Mouse (Mus musculus): ENCODE results near the gene S100pbp. TPM values are rescaled to one million over a fixed set of nuclear protein-coding genes. Genes with fewer than 3 reads are reported as not detected.

S100pbp gene
- polyA plus RNA-seq, 1 experiment from 2014 or later = 10.8 TPM

- no peak for ATAC-seq (replicated peaks; ENCODE audit: insufficient number of reproducible peaks, insufficient read depth, low FRiP score, low read depth)
- peaks cover 91% of the 10 kb centered on the region for H3K27me3 ChIP-seq
Observed at GRCm38 (mm10) chr4:129227985-129228381, 38.5 kb upstream of the S100pbp start.

GRCm38 (mm10) chr4:129227170-129227984 lies 37.9 kb upstream of the S100pbp start:
- no peaks in the 10 kb centered on the region for H3K36me3 ChIP-seq
- ATAC-seq (replicated peaks; ENCODE audit: insufficient number of reproducible peaks, insufficient read depth, low FRiP score, low read depth) = no peak

More at GRCm38 (mm10) chr4:129227985-129228381, 38.5 kb upstream of the S100pbp start:
- Histone ChIP-seq H3K9me3 (replicated peaks) (no peaks in the 10 kb centered on the region), H3K36me3 (no peaks in the 10 kb centered on the region), H3K9ac (no peak overlapping the region), H3K27ac (no peak overlapping the region), H3K4me1 (replicated peaks) (peaks cover 43% of the 10 kb centered on the region), H3K4me3 (peak overlapping the region; percentile 29), H3K4me2 (peak overlapping the region; percentile 54)
- 32% methylated on average over 8 of the region's 8 CpGs for WGBS

GRCm38 (mm10) chr4:129226441-129226963 lies 37.0 kb upstream of the S100pbp start:
- peaks cover 42% of the 10 kb centered on the region for H3K4me1 ChIP-seq (replicated peaks)

More at GRCm38 (mm10) chr4:129227170-129227984, 37.9 kb upstream of the S100pbp start:
- peaks cover 91% of the 10 kb centered on the region for H3K27me3 ChIP-seq
- H3K9me3 ChIP-seq (replicated peaks) = no peaks in the 10 kb centered on the region
- peak overlapping the region; percentile 29 for H3K9ac ChIP-seq
- peak overlapping the region; percentile 29 for H3K4me3 ChIP-seq
- no peak overlapping the region for H3K27ac ChIP-seq
- H3K4me1 ChIP-seq (replicated peaks) = peaks cover 45% of the 10 kb centered on the region
- 16% methylated on average over 22 of the region's 22 CpGs for WGBS
- H3K4me2 ChIP-seq = peak overlapping the region; percentile 54

GRCm38 (mm10) chr4:129225315-129225714 lies 35.8 kb upstream of the S100pbp start:
- Histone ChIP-seq H3K4me3 (no peak overlapping the region), H3K4me1 (replicated peaks) (peaks cover 42% of the 10 kb centered on the region), H3K4me2 (no peak overlapping the region), H3K27me3 (peaks cover 86% of the 10 kb centered on the region), H3K9me3 (replicated peaks) (no peaks in the 10 kb centered on the region), H3K27ac (no peak overlapping the region), H3K9ac (no peak overlapping the region), H3K36me3 (no peaks in the 10 kb centered on the region)
- no peak for ATAC-seq (replicated peaks; ENCODE audit: insufficient number of reproducible peaks, insufficient read depth, low FRiP score, low read depth)
- WGBS = 93% methylated on average over 12 of the region's 12 CpGs

More at GRCm38 (mm10) chr4:129226441-129226963, 37.0 kb upstream of the S100pbp start:
- Histone ChIP-seq H3K9ac (no peak overlapping the region), H3K4me3 (no peak overlapping the region), H3K4me2 (0 out of 2 replicates have a peak overlapping the region, but pooled peaks have one; percentile 14), H3K27ac (no peak overlapping the region), H3K9me3 (replicated peaks) (no peaks in the 10 kb centered on the region), H3K36me3 (no peaks in the 10 kb centered on the region), H3K27me3 (peaks cover 91% of the 10 kb centered on the region)
- no peak; the same call in 1 of the 2 replicates for ATAC-seq (replicated peaks; ENCODE audit: insufficient number of reproducible peaks, insufficient read depth, low FRiP score, low read depth)
- WGBS = 26% methylated on average over 5 of the region's 5 CpGs

- ATAC-seq (replicated peaks; ENCODE audit: insufficient number of reproducible peaks, insufficient read depth, low FRiP score, low read depth) = no peak
- 31% methylated on average over 55 of the region's 55 CpGs for WGBS
- H3K9me3 ChIP-seq (replicated peaks) = no peaks in the 10 kb centered on the region
- H3K4me2 ChIP-seq = peak overlapping the region; percentile 78
- peak overlapping the region; percentile 46 for H3K4me3 ChIP-seq
- peak overlapping the region; percentile 29 for H3K9ac ChIP-seq
- H3K27ac ChIP-seq = no peak overlapping the region
- peaks cover 42% of the 10 kb centered on the region for H3K4me1 ChIP-seq (replicated peaks)
- peaks cover 71% of the 10 kb centered on the region for H3K27me3 ChIP-seq
- peaks cover 7% of the 10 kb centered on the region for H3K36me3 ChIP-seq
Observed at GRCm38 (mm10) chr4:129223421-129224281, 34.1 kb upstream of the S100pbp start.

- 49% methylated on average over 31 of the region's 31 CpGs for WGBS
- Histone ChIP-seq H3K4me1 (replicated peaks) (peaks cover 31% of the 10 kb centered on the region), H3K27me3 (peaks cover 58% of the 10 kb centered on the region), H3K36me3 (peaks cover 21% of the 10 kb centered on the region), H3K9me3 (replicated peaks) (no peaks in the 10 kb centered on the region), H3K4me2 (no peak overlapping the region), H3K27ac (no peak overlapping the region), H3K9ac (no peak overlapping the region), H3K4me3 (no peak overlapping the region)
- ATAC-seq (replicated peaks; ENCODE audit: insufficient number of reproducible peaks, insufficient read depth, low FRiP score, low read depth) = no peak
Observed at GRCm38 (mm10) chr4:129222019-129222925, 32.7 kb upstream of the S100pbp start.

- H3K4me1 ChIP-seq (replicated peaks) = peaks cover 22% of the 10 kb centered on the region
- 61% methylated on average over 23 of the region's 23 CpGs for WGBS
- H3K36me3 ChIP-seq = peaks cover 30% of the 10 kb centered on the region
- peaks cover 54% of the 10 kb centered on the region for H3K27me3 ChIP-seq
- H3K9me3 ChIP-seq (replicated peaks) = no peaks in the 10 kb centered on the region
- ATAC-seq (replicated peaks; ENCODE audit: insufficient number of reproducible peaks, insufficient read depth, low FRiP score, low read depth) = no peak
- H3K27ac ChIP-seq = no peak overlapping the region
- H3K9ac ChIP-seq = no peak overlapping the region
- H3K4me3 ChIP-seq = no peak overlapping the region
- no peak overlapping the region for H3K4me2 ChIP-seq
Observed at GRCm38 (mm10) chr4:129221097-129222010, 31.8 kb upstream of the S100pbp start.

- Histone ChIP-seq H3K36me3 (peaks cover 36% of the 10 kb centered on the region), H3K9ac (no peak overlapping the region), H3K9me3 (replicated peaks) (no peaks in the 10 kb centered on the region), H3K4me1 (replicated peaks) (peaks cover 19% of the 10 kb centered on the region), H3K27ac (no peak overlapping the region), H3K27me3 (peaks cover 46% of the 10 kb centered on the region), H3K4me2 (no peak overlapping the region), H3K4me3 (no peak overlapping the region)
- ATAC-seq (replicated peaks; ENCODE audit: insufficient number of reproducible peaks, insufficient read depth, low FRiP score, low read depth) = no peak
- WGBS = 67% methylated on average over 7 of the region's 7 CpGs
Observed at GRCm38 (mm10) chr4:129220376-129221089, 31.0 kb upstream of the S100pbp start.

- H3K9me3 ChIP-seq (replicated peaks) = no peaks in the 10 kb centered on the region
- no peak for ATAC-seq (replicated peaks; ENCODE audit: insufficient number of reproducible peaks, insufficient read depth, low FRiP score, low read depth)
- no peak overlapping the region for H3K4me2 ChIP-seq
- no peak overlapping the region for H3K9ac ChIP-seq
- WGBS = 83% methylated on average over 10 of the region's 10 CpGs
- H3K4me1 ChIP-seq (replicated peaks) = peaks cover 18% of the 10 kb centered on the region
- no peak overlapping the region for H3K4me3 ChIP-seq
- peaks cover 34% of the 10 kb centered on the region for H3K27me3 ChIP-seq
- H3K27ac ChIP-seq = no peak overlapping the region
- peaks cover 46% of the 10 kb centered on the region for H3K36me3 ChIP-seq
Observed at GRCm38 (mm10) chr4:129219198-129219597, 29.7 kb upstream of the S100pbp start.

Data from heart, embryonic 15.5 days (tissue).